Mouse (Mus musculus): ENCODE results near the gene Olfr605. TPM values are rescaled to one million over a fixed set of nuclear protein-coding genes. Genes with fewer than 3 reads are reported as not detected.
"Not testable (repeated sequence)": the region's sequence is repeated elsewhere in the genome, so short reads cannot be mapped to it uniquely, and the experiment has no call there.

Gene Olfr605
- polyA plus RNA-seq (2014; fragmentation: Nextera tagmentation; extraction: Ambion mirVana): not detected in 2 replicates

- Histone ChIP-seq H3K9ac (no peak within 1 kb of the TSS), H3K4me2 (no peak within 1 kb of the TSS), H3K27ac (ENCODE audit: low read depth) (no peak within 1 kb of the TSS), H3K9me3 (ENCODE audit: low read depth, low read length) (no peaks in the 10 kb centered on the region), H3K4me1 (ENCODE audit: insufficient read depth) (no peaks in the 10 kb centered on the region), H3K27me3 (ENCODE audit: insufficient read depth, low read length) (no peaks in the 10 kb centered on the region), H3K36me3 (ENCODE audit: insufficient read depth) (no peaks in the 10 kb centered on the region), H3K4me3 (ENCODE audit: low read depth, low read length) (no peak within 1 kb of the TSS)
- WGBS: 84% methylated on average over 1 of the region's 1 CpGs
- no peak for ATAC-seq (ENCODE audit: insufficient read depth)
- no peak for DNase-seq
- TF ChIP-seq CTCF (IDR thresholded peaks at IDR 0.05; ENCODE audit: low read depth): no peak
Measured at GRCm38 (mm10) chr7:103445339-103445738, at the start of gene Olfr605. Gene Olfr605, minus strand, starts transcription at chr7:103445439.

- H3K36me3 ChIP-seq (ENCODE audit: insufficient read depth); H3K4me1 ChIP-seq (ENCODE audit: insufficient read depth); H3K27me3 ChIP-seq (ENCODE audit: insufficient read depth, low read length); H3K9me3 ChIP-seq (ENCODE audit: low read depth, low read length); DNase-seq; ATAC-seq (ENCODE audit: insufficient read depth); H3K9ac ChIP-seq; H3K4me3 ChIP-seq (ENCODE audit: low read depth, low read length); H3K27ac ChIP-seq (ENCODE audit: low read depth); H3K4me2 ChIP-seq: not testable (repeated sequence)
- WGBS: 81% methylated on average over 9 of the region's 9 CpGs
Measured at GRCm38 (mm10) chr7:103477106-103477505, 31.9 kb upstream of the Olfr605 start.

GRCm38 (mm10) chr7:103469577-103469976 lies 24.3 kb upstream of the Olfr605 start, which contains the start of gene Olfr608:
Gene Olfr608, plus strand, starts transcription at chr7:103469877.
- no peak within 1 kb of the TSS for H3K4me2 ChIP-seq
- DNase-seq: no peak
- H3K9me3 ChIP-seq (ENCODE audit: low read depth, low read length): no peaks in the 10 kb centered on the region
- H3K27me3 ChIP-seq (ENCODE audit: insufficient read depth, low read length): no peaks in the 10 kb centered on the region
- H3K9ac ChIP-seq: no peak within 1 kb of the TSS
- no peak within 1 kb of the TSS for H3K4me3 ChIP-seq (ENCODE audit: low read depth, low read length)
- H3K4me1 ChIP-seq (ENCODE audit: insufficient read depth): no peaks in the 10 kb centered on the region
- no peak for ATAC-seq (ENCODE audit: insufficient read depth)
- H3K27ac ChIP-seq (ENCODE audit: low read depth): no peak within 1 kb of the TSS
- no peak for TF ChIP-seq CTCF (IDR thresholded peaks at IDR 0.05; ENCODE audit: low read depth)
- no peaks in the 10 kb centered on the region for H3K36me3 ChIP-seq (ENCODE audit: insufficient read depth)

- Histone ChIP-seq H3K4me1 (ENCODE audit: insufficient read depth) (no peaks in the 10 kb centered on the region), H3K9ac (no peak overlapping the region), H3K27ac (ENCODE audit: low read depth) (no peak overlapping the region), H3K9me3 (ENCODE audit: low read depth, low read length) (no peaks in the 10 kb centered on the region), H3K36me3 (ENCODE audit: insufficient read depth) (no peaks in the 10 kb centered on the region), H3K27me3 (ENCODE audit: insufficient read depth, low read length) (no peaks in the 10 kb centered on the region), H3K4me3 (ENCODE audit: low read depth, low read length) (no peak overlapping the region), H3K4me2 (no peak overlapping the region)
- 65% methylated on average over 5 of the region's 5 CpGs for WGBS
- no peak for ATAC-seq (ENCODE audit: insufficient read depth)
- DNase-seq: no peak
- no peak for TF ChIP-seq CTCF (IDR thresholded peaks at IDR 0.05; ENCODE audit: low read depth)
Measured at GRCm38 (mm10) chr7:103460590-103460989, 15.4 kb upstream of the Olfr605 start.

- Histone ChIP-seq H3K9me3 (ENCODE audit: low read depth, low read length) (no peaks in the 10 kb centered on the region), H3K4me2 (no peak within 1 kb of the TSS), H3K4me3 (ENCODE audit: low read depth, low read length) (no peak within 1 kb of the TSS), H3K4me1 (ENCODE audit: insufficient read depth) (no peaks in the 10 kb centered on the region), H3K9ac (no peak within 1 kb of the TSS), H3K27me3 (ENCODE audit: insufficient read depth, low read length) (no peaks in the 10 kb centered on the region), H3K27ac (ENCODE audit: low read depth) (no peak within 1 kb of the TSS), H3K36me3 (ENCODE audit: insufficient read depth) (no peaks in the 10 kb centered on the region)
- no peak for TF ChIP-seq CTCF (IDR thresholded peaks at IDR 0.05; ENCODE audit: low read depth)
- DNase-seq: no peak
- WGBS: 90% methylated on average over 2 of the region's 2 CpGs
- no peak for ATAC-seq (ENCODE audit: insufficient read depth)
Measured at GRCm38 (mm10) chr7:103448746-103449145, 3.5 kb upstream of the Olfr605 start, which contains the start of gene Olfr606. Gene Olfr606, plus strand, starts transcription at chr7:103449046.

GRCm38 (mm10) chr7:103414772-103415171 lies 30.5 kb downstream of the Olfr605 start, which contains the start of gene Usp17lc:
Gene Usp17lc, plus strand, starts transcription at chr7:103415072.
- not testable (repeated sequence) for DNase-seq; H3K27ac ChIP-seq (ENCODE audit: low read depth); H3K9ac ChIP-seq; H3K4me3 ChIP-seq (ENCODE audit: low read depth, low read length); H3K36me3 ChIP-seq (ENCODE audit: insufficient read depth); H3K9me3 ChIP-seq (ENCODE audit: low read depth, low read length); H3K27me3 ChIP-seq (ENCODE audit: insufficient read depth, low read length); H3K4me2 ChIP-seq; ATAC-seq (ENCODE audit: insufficient read depth); H3K4me1 ChIP-seq (ENCODE audit: insufficient read depth)
- WGBS: 78% methylated on average over 1 of the region's 1 CpGs

- 66% methylated on average over 3 of the region's 3 CpGs for WGBS
Measured at GRCm38 (mm10) chr7:103406521-103407055, 38.7 kb downstream of the Olfr605 start.

GRCm38 (mm10) chr7:103398981-103399380 lies 46.3 kb downstream of the Olfr605 start:
- no peaks in the 10 kb centered on the region for H3K9me3 ChIP-seq (ENCODE audit: low read depth, low read length)
- no peaks in the 10 kb centered on the region for H3K36me3 ChIP-seq (ENCODE audit: insufficient read depth)
- ATAC-seq (ENCODE audit: insufficient read depth): no peak
- peak; percentile 1 for DNase-seq
- H3K4me1 ChIP-seq (ENCODE audit: insufficient read depth): no peaks in the 10 kb centered on the region
- H3K4me3 ChIP-seq (ENCODE audit: low read depth, low read length): no peak overlapping the region
- no peaks in the 10 kb centered on the region for H3K27me3 ChIP-seq (ENCODE audit: insufficient read depth, low read length)
- H3K27ac ChIP-seq (ENCODE audit: low read depth): no peak overlapping the region
- WGBS: 11% methylated on average over 1 of the region's 1 CpGs
- H3K4me2 ChIP-seq: no peak overlapping the region
- no peak for TF ChIP-seq CTCF (IDR thresholded peaks at IDR 0.05; ENCODE audit: low read depth)
- H3K9ac ChIP-seq: no peak overlapping the region

More at GRCm38 (mm10) chr7:103406521-103407055, 38.7 kb downstream of the Olfr605 start:
- not testable (repeated sequence) for H3K4me2 ChIP-seq; H3K4me3 ChIP-seq (ENCODE audit: low read depth, low read length); ATAC-seq (ENCODE audit: insufficient read depth); H3K9ac ChIP-seq; H3K27ac ChIP-seq (ENCODE audit: low read depth); H3K27me3 ChIP-seq (ENCODE audit: insufficient read depth, low read length); H3K36me3 ChIP-seq (ENCODE audit: insufficient read depth); H3K4me1 ChIP-seq (ENCODE audit: insufficient read depth); H3K9me3 ChIP-seq (ENCODE audit: low read depth, low read length); DNase-seq

All from lung, embryonic 14.5 days (tissue).